Mouse (Mus musculus): ENCODE results near the gene Dand5. TPM values are rescaled to one million over a fixed set of nuclear protein-coding genes. Genes with fewer than 3 reads are reported as not detected.

Dand5 gene
- polyA plus RNA-seq, 1 experiment: 6.7 TPM

- Histone ChIP-seq H3K4me2 (ENCODE audit: low read depth) (peak overlapping the region; percentile 27), H3K36me3 (ENCODE audit: control insufficient read depth, insufficient read depth) (peaks cover 43% of the 10 kb centered on the region), H3K79me2 (ENCODE audit: control insufficient read depth, insufficient read depth) (peaks cover 25% of the 10 kb centered on the region), H3K27me3 (ENCODE audit: control insufficient read depth, insufficient read depth, insufficient read length) (no peaks in the 10 kb centered on the region), H3K4me3 (no peak overlapping the region), H3ac (ENCODE audit: control insufficient read depth, insufficient read length) (no peak overlapping the region)
- peak in 1 of 3 experiments; percentile 46 for TF ChIP-seq MYOG (IDR thresholded peaks at IDR 0.05; ENCODE audit: control insufficient read depth in 1 of 3, insufficient read depth in 1 of 3, insufficient read length in 2 of 3, low read depth in 2 of 3)
- TF ChIP-seq SRF (IDR thresholded peaks at IDR 0.05; ENCODE audit: control insufficient read depth, insufficient read length, low read depth): no peak
- TF ChIP-seq MAX (IDR thresholded peaks at IDR 0.05; ENCODE audit: low read depth): no peak
- TF ChIP-seq USF1 (IDR thresholded peaks at IDR 0.05; ENCODE audit: low read depth): no peak
- TF ChIP-seq E2F4 (IDR thresholded peaks at IDR 0.05; ENCODE audit: insufficient read depth): no peak
- peak in 2 of 3 experiments; percentile 36 to 39 for TF ChIP-seq MYOD1 (IDR thresholded peaks at IDR 0.05; ENCODE audit: control insufficient read depth in 1 of 3, insufficient read length in 2 of 3, low read depth in 2 of 3)
- TF ChIP-seq TCF12 (IDR thresholded peaks at IDR 0.05; ENCODE audit: insufficient read depth, poor library complexity, severe bottlenecking): no peak
- no peak for TF ChIP-seq CEBPB (IDR thresholded peaks at IDR 0.05; ENCODE audit: insufficient read depth, poor library complexity, severe bottlenecking)
- no peak for TF ChIP-seq TCF3 (IDR thresholded peaks at IDR 0.05; ENCODE audit: insufficient read length, low read depth)
- TF ChIP-seq POLR2A (IDR thresholded peaks at IDR 0.05; ENCODE audit: insufficient read length, low read depth): no peak
- no peak for TF ChIP-seq REST (IDR thresholded peaks at IDR 0.05; ENCODE audit: insufficient read depth, insufficient read length)
- no peak for TF ChIP-seq POLR2AphosphoS2 (IDR thresholded peaks at IDR 0.05; ENCODE audit: insufficient read length, low read depth)
Measured at GRCm38 (mm10) chr8:84837149-84837911, 14.7 kb upstream of the Dand5 start.

- Histone ChIP-seq H3K27me3 (ENCODE audit: control insufficient read depth, insufficient read depth, insufficient read length) (no peaks in the 10 kb centered on the region), H3ac (ENCODE audit: control insufficient read depth, insufficient read length) (no peak overlapping the region), H3K36me3 (ENCODE audit: control insufficient read depth, insufficient read depth) (peaks cover 32% of the 10 kb centered on the region), H3K4me3 (no peak overlapping the region), H3K79me2 (ENCODE audit: control insufficient read depth, insufficient read depth) (peaks cover 24% of the 10 kb centered on the region), H3K4me2 (ENCODE audit: low read depth) (no peak overlapping the region)
- TF ChIP-seq MYOG (IDR thresholded peaks at IDR 0.05; ENCODE audit: control insufficient read depth in 1 of 3, insufficient read depth in 1 of 3, insufficient read length in 2 of 3, low read depth in 2 of 3) (peak; percentile 11 to 76 (median 47)), POLR2A (IDR thresholded peaks at IDR 0.05; ENCODE audit: insufficient read length, low read depth) (no peak), MYOD1 (IDR thresholded peaks at IDR 0.05; ENCODE audit: control insufficient read depth in 1 of 3, insufficient read length in 2 of 3, low read depth in 2 of 3) (peak in 2 of 3 experiments; percentile 69 to 78), POLR2AphosphoS2 (IDR thresholded peaks at IDR 0.05; ENCODE audit: insufficient read length, low read depth) (peak; percentile 10)
Measured at GRCm38 (mm10) chr8:84834866-84835855, 12.5 kb upstream of the Dand5 start.

GRCm38 (mm10) chr8:84834002-84834865, 11.6 kb upstream of the Dand5 start:
- no peaks in the 10 kb centered on the region for H3K27me3 ChIP-seq (ENCODE audit: control insufficient read depth, insufficient read depth, insufficient read length)
- H3K36me3 ChIP-seq (ENCODE audit: control insufficient read depth, insufficient read depth): peaks cover 32% of the 10 kb centered on the region
- no peak overlapping the region for H3K4me2 ChIP-seq (ENCODE audit: low read depth)
- no peak overlapping the region for H3ac ChIP-seq (ENCODE audit: control insufficient read depth, insufficient read length)
- H3K79me2 ChIP-seq (ENCODE audit: control insufficient read depth, insufficient read depth): peaks cover 15% of the 10 kb centered on the region
- no peak overlapping the region for H3K4me3 ChIP-seq
- TF ChIP-seq REST (IDR thresholded peaks at IDR 0.05; ENCODE audit: insufficient read depth, insufficient read length) (no peak), E2F4 (IDR thresholded peaks at IDR 0.05; ENCODE audit: insufficient read depth) (no peak), TCF12 (IDR thresholded peaks at IDR 0.05; ENCODE audit: insufficient read depth, poor library complexity, severe bottlenecking) (no peak), USF1 (IDR thresholded peaks at IDR 0.05; ENCODE audit: low read depth) (no peak), POLR2A (IDR thresholded peaks at IDR 0.05; ENCODE audit: insufficient read length, low read depth) (no peak), POLR2AphosphoS2 (IDR thresholded peaks at IDR 0.05; ENCODE audit: insufficient read length, low read depth) (no peak), MAX (IDR thresholded peaks at IDR 0.05; ENCODE audit: low read depth) (no peak), TCF3 (IDR thresholded peaks at IDR 0.05; ENCODE audit: insufficient read length, low read depth) (no peak), SRF (IDR thresholded peaks at IDR 0.05; ENCODE audit: control insufficient read depth, insufficient read length, low read depth) (no peak), MYOD1 (IDR thresholded peaks at IDR 0.05; ENCODE audit: control insufficient read depth in 1 of 3, insufficient read length in 2 of 3, low read depth in 2 of 3) (no peak)
